Mouse (Mus musculus): Measurements from ENCODE around the gene Nprl3.
"Not testable (repeated sequence)": the region's sequence is repeated elsewhere in the genome, so short reads cannot be mapped to it uniquely, and the experiment has no call there.

The Nprl3 gene

GRCm38 (mm10) chr11:32283091-32283777 is 15.7 kb upstream of the Nprl3 start, which contains the start of gene Hba-a1:
Hba-a1 (plus strand) TSS chr11:32283511.
- DNase-seq, result not testable (repeated sequence)

- no peak for DNase-seq
These were observed 14.1 kb upstream of the Nprl3 start for GRCm38 (mm10) chr11:32281416-32282144.

DNA sequence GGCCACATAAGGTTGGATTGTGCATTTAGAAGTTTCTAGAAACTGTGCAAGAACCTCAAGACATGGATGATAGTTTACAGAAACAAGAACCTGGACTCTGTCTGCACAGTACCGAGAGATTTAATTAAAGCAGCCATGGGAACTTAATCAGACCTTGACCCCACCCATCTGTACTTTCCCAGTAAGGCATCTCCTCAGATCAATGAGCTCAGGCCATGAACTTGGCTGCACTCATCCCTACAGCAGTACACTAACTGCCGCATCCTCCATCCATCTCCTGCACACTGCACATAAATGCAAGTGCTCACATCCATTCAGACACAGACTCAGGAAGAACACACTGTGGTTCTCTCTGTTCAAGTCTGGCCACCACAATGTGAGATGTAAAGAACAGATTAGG is 13.1 kb upstream of the Nprl3 start:
- DNase-seq, result no peak

- DNase-seq, result no peak
These were observed 11.0 kb upstream of the Nprl3 start for GRCm38 (mm10) chr11:32278458-32278957.

- DNase-seq, result no peak
These were observed 10.4 kb upstream of the Nprl3 start for GRCm38 (mm10) chr11:32277736-32278457.

- DNase-seq, result no peak
These were observed 8.8 kb upstream of the Nprl3 start, which contains the start of gene Hba-x for GRCm38 (mm10) chr11:32276347-32276746. Hba-x (plus strand) TSS chr11:32276400.

DNA sequence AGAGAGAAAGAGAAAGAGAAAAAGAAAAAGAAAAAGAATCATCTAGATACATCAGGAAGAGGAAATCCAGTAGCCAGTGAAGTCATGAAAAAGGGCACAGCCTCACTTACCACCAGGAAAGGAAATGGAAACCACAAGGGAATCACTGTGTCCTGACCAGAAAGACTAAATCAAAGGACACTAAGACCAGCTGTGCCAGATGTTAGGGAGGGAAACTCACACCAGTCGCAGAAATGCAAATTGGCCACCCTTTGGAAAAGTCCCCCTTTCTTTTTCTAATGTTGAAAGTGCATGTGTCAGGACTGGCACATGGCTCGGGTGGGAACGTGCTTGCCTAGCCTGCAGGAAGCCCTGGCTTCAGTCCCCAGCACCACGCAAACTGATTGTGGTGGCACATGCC is 3.7 kb upstream of the Nprl3 start:
- no peak for DNase-seq

DNA sequence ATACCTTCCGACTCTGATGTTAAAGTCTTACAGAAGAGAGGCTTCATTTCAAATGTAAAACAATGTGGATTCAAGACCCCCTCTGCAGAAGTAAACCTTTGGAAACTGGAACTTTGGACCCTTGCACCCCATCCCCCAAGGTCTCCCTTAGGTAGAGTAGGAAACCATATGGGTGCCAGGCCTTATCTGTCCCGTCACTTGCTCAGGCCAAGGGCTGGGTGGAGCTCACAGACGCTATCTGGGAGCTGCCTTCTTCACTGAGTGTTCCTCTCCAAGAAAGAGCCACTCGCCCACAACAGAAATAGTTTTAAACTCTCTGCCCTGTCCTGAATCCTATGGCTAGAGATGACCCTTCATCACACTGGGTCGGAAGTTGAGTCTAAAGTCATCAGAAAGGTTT is 1.4 kb upstream of the Nprl3 start:
- no peak for DNase-seq

GRCm38 (mm10) chr11:32267964-32268363 is 457 bp upstream of the Nprl3 start:
- DNase-seq, result no peak

DNA sequence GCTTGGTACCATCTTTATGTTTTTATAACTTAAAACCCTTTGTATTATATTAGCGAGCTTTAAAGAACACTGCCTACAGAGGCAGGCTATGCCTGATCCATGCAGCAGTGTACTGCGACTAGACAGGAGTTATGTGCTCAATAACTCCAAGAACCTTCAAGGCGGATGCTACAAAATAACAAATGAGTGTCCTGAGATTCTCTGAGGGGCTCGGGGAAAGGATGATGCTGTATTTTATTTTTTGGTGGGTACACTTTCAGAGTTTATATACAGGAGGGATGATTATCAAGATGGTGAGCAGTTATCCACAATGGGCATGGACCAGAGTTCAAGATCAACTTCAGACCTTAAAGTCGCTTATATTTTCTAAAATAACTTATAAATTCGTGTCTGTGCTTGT is 731 bp downstream of the Nprl3 start:
- DNase-seq, result no peak

- no peak for DNase-seq
These were observed 1.3 kb downstream of the Nprl3 start for GRCm38 (mm10) chr11:32266194-32266593.

- no peak for DNase-seq
These were observed 2.3 kb downstream of the Nprl3 start for GRCm38 (mm10) chr11:32265117-32265738.

GRCm38 (mm10) chr11:32262674-32263415 is 4.7 kb downstream of the Nprl3 start:
- DNase-seq, result no peak

- no peak for DNase-seq
These were observed 10.9 kb downstream of the Nprl3 start for GRCm38 (mm10) chr11:32256566-32256965.

- no peak for DNase-seq
These were observed 11.4 kb downstream of the Nprl3 start for GRCm38 (mm10) chr11:32256146-32256545.

GRCm38 (mm10) chr11:32253121-32253520 is 14.4 kb downstream of the Nprl3 start:
- DNase-seq, result no peak

DNA sequence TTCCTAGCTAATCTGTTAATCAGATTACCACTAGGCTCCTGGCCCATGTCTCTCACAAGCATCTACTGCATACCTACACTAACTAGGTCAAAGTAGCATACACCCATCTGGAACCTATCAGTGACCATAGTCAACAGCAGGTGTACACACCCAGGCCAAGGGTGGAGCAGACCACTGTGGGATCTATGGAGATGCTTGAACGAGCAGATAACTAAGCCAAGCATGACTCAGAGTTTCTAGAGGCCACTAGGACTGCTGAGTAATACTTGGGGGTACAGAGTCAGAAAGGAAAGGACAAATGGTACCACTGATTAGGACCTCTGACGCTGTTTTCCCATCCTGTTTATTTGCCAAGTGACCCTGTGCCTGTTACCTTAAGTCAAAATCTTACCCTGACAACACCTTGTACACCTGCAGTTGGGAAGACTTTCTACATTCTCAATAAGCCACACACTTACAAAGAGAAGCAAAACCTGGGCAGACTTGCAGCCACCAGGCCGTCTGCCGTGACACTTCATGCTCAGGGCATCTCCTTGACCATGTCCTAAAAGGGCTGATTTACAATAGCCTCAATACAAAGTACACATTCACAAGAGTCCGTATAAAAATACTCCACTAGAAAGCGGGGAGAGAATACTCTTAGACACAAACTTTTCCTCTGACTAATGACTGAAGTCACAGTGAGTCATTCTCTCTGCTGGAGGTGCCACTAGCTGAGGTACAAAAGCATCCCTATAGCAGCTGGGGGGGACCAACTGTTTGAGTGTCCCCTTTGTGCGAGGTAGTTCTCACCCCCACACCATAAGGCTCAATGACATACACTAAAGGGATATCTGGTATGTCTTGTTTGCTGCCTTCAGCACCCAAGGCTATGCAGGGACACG is 16.4 kb downstream of the Nprl3 start:
- DNase-seq, result no peak

DNA sequence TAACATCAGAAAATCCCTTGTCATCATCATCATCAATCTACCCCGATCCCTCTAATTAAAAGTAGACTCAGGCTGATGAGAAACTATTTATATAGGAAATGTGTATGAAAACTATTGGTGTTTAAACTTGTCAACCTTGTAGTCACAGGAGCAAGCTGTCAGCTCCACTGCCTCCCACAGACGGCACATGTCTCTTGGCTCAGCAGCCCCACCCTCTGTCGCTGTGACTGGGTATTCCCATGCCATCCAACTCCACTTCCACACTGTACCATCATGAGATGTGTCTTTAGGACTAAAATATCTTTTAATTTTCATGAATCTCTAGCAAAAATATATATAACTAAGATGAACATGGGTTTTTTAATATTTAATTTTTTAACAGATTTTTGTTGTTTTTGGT is 19.2 kb downstream of the Nprl3 start:
- DNase-seq, result no peak

DNA sequence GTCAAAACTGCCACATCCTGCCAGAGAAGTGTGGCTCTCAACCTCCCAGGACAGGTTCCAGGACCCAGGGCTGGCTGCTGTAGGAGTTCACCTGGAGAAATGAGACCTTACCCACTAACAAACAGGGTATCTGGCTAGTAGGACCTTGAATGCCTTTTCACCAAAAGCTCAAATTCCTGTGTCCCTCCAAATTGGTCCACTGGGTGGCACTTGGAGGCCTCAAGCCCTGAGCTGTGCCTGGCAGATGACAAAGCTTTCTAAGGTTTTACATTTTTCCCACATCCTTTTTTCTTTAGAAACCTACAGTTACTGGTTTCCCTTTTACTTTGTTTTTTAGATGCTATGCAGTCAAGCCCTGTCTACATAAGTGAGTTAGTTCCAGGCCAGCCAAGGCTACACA is 20.4 kb downstream of the Nprl3 start:
- no peak for DNase-seq

- DNase-seq, result no peak
These were observed 21.9 kb downstream of the Nprl3 start for GRCm38 (mm10) chr11:32245614-32246013.

GRCm38 (mm10) chr11:32244617-32245016 is 22.9 kb downstream of the Nprl3 start:
- no peak for DNase-seq

Data from thymus, adult 18-20 months (tissue).